Mouse (Mus musculus) midbrain, embryonic 15.5 days (tissue): Measurements from ENCODE around the gene Pqlc2. TPM values are rescaled to one million over a fixed set of nuclear protein-coding genes. Genes with fewer than 3 reads are reported as not detected.

Source experiments
- microRNA-seq: library from miRNA; unstranded; fragments of <30 nt; microRNA quantifications from one replicate; pipeline ENCODE4, GENCODE M21; 2016
- polyA plus RNA-seq: library from polyadenylated mRNA; unstranded; fragments of >200 nt; fragmentation: Nextera tagmentation; extraction: Ambion mirVana; gene quantifications from 2 replicates; pipeline ENCODE4 v1.2.1, GENCODE M21; 2015

The Pqlc2 gene
- polyA plus RNA-seq, 1 experiment from 2014 or later, result 16.3 TPM

Small RNAs within 50 kb of the gene (microRNA-seq; reads per million reads assigned to microRNA genes)
- 2.4 reads per million, percentile 9 among the genes with 10 or more reads in this experiment for gene Gm24245
- gene Gm25732, result 0.74 reads per million

Other genes starting within 250 kb of the Pqlc2 start
- 0.50 and 0.56 TPM in 2 replicates for gene Htr6, start 235.1 kb downstream of the Pqlc2 start, polyA plus RNA-seq
- gene Nbl1, start 217.7 kb downstream of the Pqlc2 start, polyA plus RNA-seq, result 42.3 and 50.7 TPM in 2 replicates
- 323 and 328 TPM in 2 replicates for gene Minos1, start 179.6 kb downstream of the Pqlc2 start, polyA plus RNA-seq
- 330 and 331 TPM in 2 replicates for gene Capzb, start 117.8 kb downstream of the Pqlc2 start, polyA plus RNA-seq
- 68.5 and 72.1 TPM in 2 replicates for gene Akr7a5, start within 50 bp of the Pqlc2 start, polyA plus RNA-seq
- gene Mrto4, start 41.9 kb upstream of the Pqlc2 start, polyA plus RNA-seq, result 81.7 and 88.6 TPM in 2 replicates
- gene Emc1, start 41.9 kb upstream of the Pqlc2 start, polyA plus RNA-seq, result 47.6 and 50.8 TPM in 2 replicates
- gene Ubr4, start 41.9 kb upstream of the Pqlc2 start, polyA plus RNA-seq, result 101 and 111 TPM in 2 replicates
- gene Iffo2, start 219.8 kb upstream of the Pqlc2 start, polyA plus RNA-seq, result 4.1 and 4.3 TPM in 2 replicates